Mouse (Mus musculus) lung, adult 18-20 months (tissue): ENCODE measurements around the gene Olfr690.
"Not testable (repeated sequence)": the region's sequence is repeated elsewhere in the genome, so short reads cannot be mapped to it uniquely, and the experiment has no call there.

ENCODE experiments used
- DNase-seq, 2 experiments: peaks; one replicate each; pipeline ENCODE4 v3.0.0; 2022; ENCODE audit warnings: mixed read lengths in 2 of 2

Gene Olfr690

GRCm38 (mm10) chr7:105334004-105334403, at the start of gene Olfr690:
Gene Olfr690 (minus strand): TSS chr7:105334104.
- no peak for DNase-seq

DNA sequence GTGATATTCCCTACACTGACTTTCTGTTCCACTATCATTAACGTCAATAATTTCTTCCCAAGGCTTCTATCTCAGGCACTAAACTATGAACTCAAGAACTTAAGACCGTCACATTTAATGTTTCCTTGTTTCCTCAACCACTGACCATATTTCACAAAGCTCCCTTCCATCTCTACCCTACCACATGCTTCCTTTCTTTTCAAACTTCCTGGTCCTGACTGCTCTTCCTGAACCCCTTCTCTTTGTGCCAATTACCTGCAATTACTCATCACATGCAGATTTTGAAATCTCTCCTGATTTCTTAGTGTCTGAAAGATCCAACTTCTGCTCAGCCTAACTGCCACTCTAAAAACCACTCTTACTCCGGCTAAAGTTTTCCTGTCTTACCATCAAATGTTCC, 46.4 kb upstream of the Olfr690 start:
- DNase-seq: no peak

DNA sequence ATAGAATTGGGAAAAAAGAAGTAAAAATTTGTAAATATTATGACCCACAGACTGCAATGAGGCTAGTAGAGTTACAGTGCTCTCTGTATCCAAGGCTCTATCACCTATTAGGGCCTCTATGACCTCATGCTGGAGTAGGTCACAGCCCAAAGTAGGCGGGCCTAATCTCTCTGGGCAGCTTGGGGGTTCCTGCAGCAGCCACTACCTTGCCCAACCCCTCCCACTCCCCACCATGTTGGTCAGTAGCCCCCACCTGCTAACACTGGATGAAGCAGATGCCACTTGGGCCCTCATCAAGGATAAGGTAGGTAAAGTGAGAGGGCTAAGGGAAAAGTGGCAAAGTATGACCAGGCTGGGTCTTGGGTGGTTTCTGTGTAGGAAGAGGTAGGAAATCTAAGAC, 41.0 kb upstream of the Olfr690 start, which contains the start of gene Gm5901:
Gm5901 (plus strand) TSS at position 173 of the 400 bp plus-strand sequence.
- no peak for DNase-seq

- DNase-seq: no peak
These were observed 40.1 kb upstream of the Olfr690 start for GRCm38 (mm10) chr7:105373976-105374375.

DNA sequence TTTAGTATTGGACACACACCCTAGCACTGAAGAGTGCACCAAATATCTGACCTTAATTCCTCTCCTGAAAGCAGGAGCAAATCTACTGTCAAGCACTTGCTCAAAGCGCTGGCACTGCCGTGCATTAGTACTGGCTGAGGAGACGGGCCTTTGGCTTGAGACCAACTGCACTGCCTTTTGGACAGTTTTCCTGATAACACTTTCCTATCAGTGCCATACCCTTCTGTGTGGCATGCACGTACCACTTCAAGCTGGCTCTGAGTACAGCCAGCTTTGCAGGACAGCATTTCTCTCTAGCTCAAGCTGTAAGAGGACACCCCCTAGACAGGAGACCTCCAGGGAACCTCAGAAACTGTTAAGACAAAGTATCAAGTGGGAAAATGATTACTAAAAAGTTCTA, 39.6 kb upstream of the Olfr690 start:
- DNase-seq: no peak

- DNase-seq: no peak
These were observed 39.0 kb upstream of the Olfr690 start for GRCm38 (mm10) chr7:105372912-105373311.

DNA sequence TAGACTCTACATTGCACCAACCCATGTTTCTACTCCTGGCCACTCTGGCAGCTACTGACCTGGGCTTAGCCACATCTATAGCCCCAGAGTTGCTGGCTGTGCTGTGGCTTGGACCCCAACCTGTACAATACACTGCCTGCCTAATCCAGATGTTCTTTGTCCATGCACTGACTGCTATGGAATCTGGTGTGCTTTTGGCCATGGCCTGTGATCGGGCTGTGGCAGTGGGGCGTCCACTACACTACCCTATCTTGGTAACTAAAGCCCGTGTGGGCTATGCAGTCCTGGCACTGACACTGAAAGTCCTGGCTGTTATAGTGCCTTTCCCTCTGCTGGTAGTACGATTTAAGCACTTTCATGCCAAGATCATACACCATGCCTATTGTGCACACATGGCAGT, 34.6 kb upstream of the Olfr690 start:
- DNase-seq: no peak

GRCm38 (mm10) chr7:105367930-105368329, 34.0 kb upstream of the Olfr690 start, which contains the start of gene Olfr692:
Gene Olfr692 (plus strand): TSS chr7:105368230.
- no peak for DNase-seq

- DNase-seq: no peak
These were observed 33.4 kb upstream of the Olfr690 start for GRCm38 (mm10) chr7:105367268-105367667.

GRCm38 (mm10) chr7:105361713-105362112, 27.8 kb upstream of the Olfr690 start:
- DNase-seq: no peak

DNA sequence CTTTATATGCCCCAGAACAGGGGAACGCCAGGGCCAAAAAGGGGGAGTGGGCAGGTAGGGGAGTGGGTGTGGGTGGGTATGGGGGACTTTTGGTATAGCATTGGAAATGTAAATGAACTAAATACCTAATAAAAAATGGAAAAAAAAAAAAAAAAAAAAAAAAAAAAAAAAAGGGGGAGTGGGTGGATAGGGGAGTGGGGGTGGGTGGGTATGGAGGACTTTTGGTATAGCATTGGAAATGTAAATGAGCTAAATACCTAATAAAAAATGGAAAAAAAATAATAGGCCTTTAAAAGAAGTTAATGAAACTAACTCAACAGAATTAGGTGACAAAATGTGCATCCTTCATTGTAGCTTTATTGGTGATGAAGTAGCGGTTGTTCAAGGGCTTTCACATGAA, 22.6 kb upstream of the Olfr690 start:
- not testable (repeated sequence) for DNase-seq

DNA sequence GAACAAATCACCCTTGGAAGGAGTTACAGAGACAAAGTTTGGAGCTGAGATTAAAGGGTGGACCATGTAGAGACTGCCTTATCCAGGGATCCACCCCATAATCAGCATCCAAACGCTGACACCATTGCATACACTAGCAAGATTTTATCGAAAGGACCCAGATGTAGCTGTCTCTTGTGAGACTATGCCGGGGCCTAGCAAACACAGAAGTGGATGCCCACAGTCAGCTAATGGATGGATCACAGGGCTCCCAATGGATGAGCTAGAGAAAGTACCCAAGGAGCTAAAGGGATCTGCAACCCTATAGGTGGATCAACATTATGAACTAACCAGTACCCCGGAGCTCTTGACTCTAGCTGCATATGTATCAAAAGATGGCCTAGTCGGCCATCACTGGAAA, 22.2 kb upstream of the Olfr690 start:
- not testable (repeated sequence) for DNase-seq

GRCm38 (mm10) chr7:105342752-105343151, 8.8 kb upstream of the Olfr690 start:
- no peak for DNase-seq

DNA sequence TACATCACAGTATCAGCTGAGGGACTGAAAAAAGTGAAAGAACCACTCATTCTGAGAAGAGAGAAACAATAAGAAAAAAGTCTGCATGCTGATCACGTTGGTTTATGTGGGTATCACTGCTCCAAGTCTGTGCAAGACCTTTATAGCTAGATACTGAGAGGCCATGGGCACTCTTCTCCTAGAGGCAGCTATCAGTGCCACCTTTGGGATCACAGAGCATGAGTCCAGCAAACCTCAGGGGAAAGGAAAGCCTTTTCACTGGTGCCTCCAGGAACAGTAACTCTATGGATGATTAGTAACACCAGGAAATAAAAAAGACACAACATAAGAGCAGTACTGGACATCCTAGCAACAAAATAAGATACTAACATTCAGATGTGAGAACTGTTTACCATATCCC, 8.3 kb upstream of the Olfr690 start, which contains the start of gene Olfr691:
Olfr691 (minus strand) TSS at position 101 of the 400 bp plus-strand sequence.
- DNase-seq: no peak

GRCm38 (mm10) chr7:105325302-105325701, 8.6 kb downstream of the Olfr690 start:
- no peak for DNase-seq

GRCm38 (mm10) chr7:105310865-105311264, 23.0 kb downstream of the Olfr690 start, which contains the start of gene Olfr689:
Gene Olfr689 (plus strand): TSS chr7:105311165.
- no peak for DNase-seq

DNA sequence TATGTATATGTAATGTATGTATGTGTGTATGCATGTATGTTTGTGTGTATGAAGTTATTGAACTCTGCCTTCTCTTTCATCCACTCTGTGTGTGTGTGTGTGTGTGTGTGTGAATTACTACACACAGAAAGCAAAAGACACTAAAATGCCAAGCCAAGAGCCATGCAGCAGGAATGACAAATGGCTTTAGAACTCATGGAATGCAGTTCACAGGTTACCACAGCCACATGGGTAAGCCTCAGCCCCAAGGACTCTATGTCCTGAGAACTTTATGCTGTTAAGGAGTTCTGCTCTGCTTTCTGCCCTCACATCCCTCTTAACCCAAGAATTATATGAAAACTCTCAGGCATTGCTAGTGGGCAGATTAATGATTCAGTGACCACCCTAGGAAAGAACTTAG, 43.9 kb downstream of the Olfr690 start:
- DNase-seq: no peak

- DNase-seq: no peak
These were observed 46.1 kb downstream of the Olfr690 start, which contains the start of gene Olfr688 for GRCm38 (mm10) chr7:105287795-105288194. Gene Olfr688 (plus strand): TSS chr7:105288095.
